Mouse (Mus musculus) lung, embryonic 16.5 days (tissue): ENCODE results near the gene Cyp2c66. TPM values are rescaled to one million over a fixed set of nuclear protein-coding genes. Genes with fewer than 3 reads are reported as not detected.
"Not testable (repeated sequence)": the region's sequence is repeated elsewhere in the genome, so short reads cannot be mapped to it uniquely, and the experiment has no call there.

ENCODE experiments used
- ATAC-seq: fragments of 200-750 bp; cut with Nextera tagmentation; 2 replicates; pipeline ENCODE4 v1.8.0; 2017; ENCODE audit warnings: low read depth, mild to moderate bottlenecking, moderate library complexity
- H3K27ac ChIP-seq: fragments of 300-500 bp; sonication (generic); 2 replicates; pipeline ENCODE4 v1.5.1; 2014; ENCODE audit warnings: mild to moderate bottlenecking, control low read depth, low read length
- H3K27me3 ChIP-seq: fragments of 300-500 bp; sonication (generic); 2 replicates; pipeline ENCODE4 v1.6.1; 2014; ENCODE audit warnings: low read depth, low read length, mixed read lengths; ENCODE audit not compliant: control insufficient read depth, insufficient read depth
- H3K36me3 ChIP-seq: fragments of 300-500 bp; sonication (generic); 2 replicates; pipeline ENCODE4 v1.6.1; 2014; ENCODE audit warnings: low read length; ENCODE audit not compliant: control insufficient read depth, insufficient read depth
- H3K4me1 ChIP-seq: fragments of 300-500 bp; sonication (generic); replicated peaks from 2 replicates; pipeline ENCODE4 v1.6.1; 2014; ENCODE audit warnings: low read length, mixed read lengths; ENCODE audit not compliant: control insufficient read depth, insufficient read depth
- H3K4me2 ChIP-seq: fragments of 300-500 bp; sonication (generic); 2 replicates; pipeline ENCODE4 v1.6.1; 2014; ENCODE audit warnings: low read depth, low read length, control low read depth
- H3K4me3 ChIP-seq: fragments of 300-500 bp; sonication (generic); 2 replicates; pipeline ENCODE4 v1.5.1; 2014; ENCODE audit warnings: mild to moderate bottlenecking, low read length, control low read depth
- H3K9ac ChIP-seq: fragments of 300-500 bp; sonication (generic); 2 replicates; pipeline ENCODE4 v1.6.1; 2014; ENCODE audit warnings: low read length, control low read depth
- H3K9me3 ChIP-seq: fragments of 300-500 bp; sonication (generic); 2 replicates; pipeline ENCODE4 v1.6.1; 2016; ENCODE audit warnings: low read length; ENCODE audit not compliant: control insufficient read depth
- WGBS: fragments of 180-500 bp; shearing (Covaris S2); extraction: QIAGEN DNeasy Blood & Tissue Kit; methylation state at CpG from one replicate; pipeline ENCODE4 v1.1.7; 2014; 5-methylcytosine and 5-hydroxymethylcytosine counted together
- polyA plus RNA-seq: library from polyadenylated mRNA; unstranded; fragments of >200 nt; fragmentation: Nextera tagmentation; extraction: Ambion mirVana; gene quantifications from 2 replicates; pipeline ENCODE4 v1.2.1, GENCODE M21; 2015

Gene Cyp2c66
- polyA plus RNA-seq, result not detected in 2 replicates

DNA sequence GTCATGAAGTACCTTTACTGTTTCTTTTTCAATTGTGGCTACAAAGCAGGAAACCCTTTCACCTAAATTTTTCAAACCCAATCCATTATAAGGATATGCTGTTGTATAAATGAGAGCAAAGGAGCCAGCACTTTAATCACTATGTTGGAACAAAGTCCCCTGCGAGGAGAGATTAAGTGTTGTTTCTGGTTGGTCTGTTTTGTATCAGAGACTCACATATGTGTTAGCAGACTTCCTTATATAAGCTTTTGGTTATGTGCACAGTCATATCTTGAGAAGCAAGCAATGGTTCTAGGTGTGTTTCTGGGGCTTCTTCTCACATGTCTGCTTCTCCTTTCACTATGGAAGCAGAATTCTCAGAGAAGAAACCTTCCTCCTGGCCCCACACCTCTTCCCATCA, at the start of gene Cyp2c66:
Cyp2c66 (plus strand) TSS at position 255 of the 400 bp plus-strand sequence.
- no peaks in the 10 kb centered on the region for H3K9me3 ChIP-seq
- H3K9ac ChIP-seq, result no peak within 1 kb of the TSS
- H3K4me3 ChIP-seq, result no peak within 1 kb of the TSS
- no peak within 1 kb of the TSS for H3K27ac ChIP-seq
- WGBS, result 84% methylated on average over 1 of the region's 1 CpGs
- H3K27me3 ChIP-seq, result no peaks in the 10 kb centered on the region
- no peaks in the 10 kb centered on the region for H3K36me3 ChIP-seq
- H3K4me1 ChIP-seq, result no peaks in the 10 kb centered on the region
- ATAC-seq, result no peak
- H3K4me2 ChIP-seq, result no peak within 1 kb of the TSS

DNA sequence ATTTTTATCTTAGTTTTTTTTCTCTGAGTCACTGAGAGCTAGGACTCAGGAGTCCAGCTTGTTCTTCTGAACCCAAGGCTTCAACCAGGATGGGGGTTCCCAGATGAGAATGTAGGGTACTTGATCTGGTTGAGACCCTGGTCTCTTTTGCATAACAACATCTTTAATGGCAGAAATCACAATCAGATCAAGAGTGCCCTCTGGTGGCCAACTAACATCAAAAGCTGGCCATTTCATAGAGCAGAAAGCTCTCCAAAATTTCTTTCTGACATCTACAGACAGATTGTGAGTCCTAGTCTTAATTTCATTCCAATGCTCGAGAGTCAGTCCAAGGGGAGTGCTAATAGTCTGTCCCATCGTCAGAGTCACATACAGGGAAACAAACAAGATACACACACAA, 14.9 kb upstream of the Cyp2c66 start:
- H3K9ac ChIP-seq, H3K4me3 ChIP-seq, H3K9me3 ChIP-seq, H3K4me2 ChIP-seq, H3K27ac ChIP-seq, H3K27me3 ChIP-seq, ATAC-seq, H3K4me1 ChIP-seq, H3K36me3 ChIP-seq: not testable (repeated sequence)
- WGBS, result 64% methylated on average over 2 of the region's 2 CpGs

DNA sequence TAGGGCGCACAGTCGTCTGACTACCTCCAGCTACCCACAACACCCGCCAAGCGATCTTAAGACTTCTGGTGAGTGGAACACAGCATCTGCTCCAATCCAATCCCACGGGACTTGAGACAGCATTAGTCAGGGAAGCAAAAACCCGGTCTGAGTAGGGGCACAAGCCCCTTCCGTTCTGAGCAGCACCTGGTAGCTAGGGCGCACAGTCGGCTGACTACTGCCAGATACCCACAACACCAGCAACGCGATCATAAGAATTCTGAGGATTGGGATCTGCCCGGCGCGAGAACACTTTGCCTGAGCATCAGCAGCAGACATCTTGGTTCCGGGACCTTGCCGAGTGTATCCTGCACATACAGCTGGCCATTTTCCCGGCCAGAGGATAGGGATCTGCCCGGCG, 43.1 kb downstream of the Cyp2c66 start:
- H3K4me2 ChIP-seq, H3K36me3 ChIP-seq, H3K9me3 ChIP-seq, ATAC-seq, H3K27me3 ChIP-seq, H3K4me3 ChIP-seq, H3K9ac ChIP-seq, H3K4me1 ChIP-seq, H3K27ac ChIP-seq: not testable (repeated sequence)
- 79% methylated on average over 19 of the region's 19 CpGs for WGBS

Other genes starting within 250 kb of the Cyp2c66 start
- 45.2 and 47.9 TPM in 2 replicates for gene Hells, start 183.0 kb upstream of the Cyp2c66 start, polyA plus RNA-seq
- not detected in 2 replicates for gene Cyp2c55, start 106.9 kb upstream of the Cyp2c66 start, polyA plus RNA-seq
- gene Cyp2c65, start 52.9 kb upstream of the Cyp2c66 start, polyA plus RNA-seq, result not detected in 2 replicates
- not detected in 2 replicates for gene Cyp2c29, start 155.5 kb downstream of the Cyp2c66 start, polyA plus RNA-seq